Mouse (Mus musculus) retina, postnatal 7 days (tissue): ENCODE measurements around the gene Arl5a.

Source experiments
- DNase-seq: peaks from one replicate; pipeline ENCODE4 v3.0.0-alpha.2; 2012; ENCODE audit warnings: low read depth, low spot score

The Arl5a gene

DNA sequence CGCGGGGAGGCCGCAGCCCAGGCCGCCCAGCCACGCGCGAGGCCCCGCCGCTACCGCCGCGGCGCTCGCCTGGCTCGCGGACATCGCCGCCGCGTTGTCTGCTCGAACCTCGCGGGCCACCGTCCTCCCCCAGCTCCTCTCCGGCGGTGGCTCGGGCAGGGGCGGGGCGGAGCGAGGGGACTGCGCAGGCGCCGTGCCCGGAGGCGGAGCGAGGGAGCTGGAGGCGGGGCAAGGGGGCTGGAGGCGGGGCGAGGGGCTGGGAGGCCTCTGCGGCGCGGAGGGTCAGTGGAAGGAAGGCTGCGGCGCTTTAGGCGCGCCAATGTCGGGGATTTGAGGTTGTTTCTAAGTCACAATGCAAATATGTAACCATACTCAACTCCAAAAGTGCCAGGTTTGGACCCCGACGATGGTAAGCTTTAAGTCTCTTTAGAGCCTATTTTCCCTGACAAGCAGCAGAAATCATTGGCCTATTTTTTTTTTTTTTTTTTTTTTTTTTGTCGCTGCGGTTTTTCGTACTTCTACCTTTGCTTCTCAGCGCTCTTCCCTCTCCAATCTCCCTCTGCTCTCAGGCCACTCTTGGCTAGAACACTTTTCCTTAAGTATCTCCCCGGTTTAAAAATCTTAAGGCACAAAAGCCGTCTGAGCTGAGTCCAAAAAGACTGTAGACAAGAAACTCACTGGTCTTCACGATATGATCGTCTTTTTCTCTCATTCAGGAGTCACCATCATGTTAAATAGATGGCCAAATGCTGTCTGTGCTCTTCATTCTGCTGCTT, at the start of gene Arl5a:
Gene Arl5a, minus strand, starts transcription at position 155 of the 776 bp plus-strand sequence.
- DNase-seq: peak; percentile 89

DNA sequence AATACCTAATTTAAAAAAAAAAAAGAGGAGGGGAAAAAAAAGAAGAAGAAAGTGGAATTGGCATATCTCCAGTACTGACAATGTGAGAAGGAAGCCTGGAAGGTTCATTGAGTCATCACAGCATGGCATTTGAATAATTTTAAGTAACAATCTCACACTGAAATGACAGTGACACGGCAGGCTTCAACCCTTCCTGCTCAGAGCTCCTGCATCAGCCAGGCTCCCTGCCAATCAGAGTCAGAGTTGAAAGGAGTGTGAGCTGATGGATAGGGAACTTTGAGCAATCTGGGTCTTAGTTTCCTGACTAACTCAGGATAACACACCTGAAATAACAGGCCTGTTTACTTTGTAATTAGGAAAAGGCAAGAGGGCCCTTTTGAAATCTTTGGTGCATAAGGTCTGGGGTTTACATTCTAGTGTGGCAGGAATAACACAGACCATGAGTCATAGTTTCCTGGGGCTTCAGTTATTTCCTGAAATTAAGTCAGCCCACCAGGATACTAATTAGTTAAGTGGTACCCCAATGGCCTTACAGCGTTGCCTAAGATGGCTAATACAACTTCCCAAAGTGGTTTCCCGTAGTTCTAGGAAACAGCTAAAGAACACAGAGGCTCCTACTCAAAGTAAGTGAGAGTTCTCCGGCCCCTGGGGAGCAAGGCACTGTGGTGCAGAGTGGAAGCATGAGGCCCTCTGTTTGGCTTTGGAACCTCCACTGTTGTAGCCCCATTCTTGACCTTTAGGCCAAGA, 47.0 kb upstream of the Arl5a start:
- no peak for DNase-seq

DNA sequence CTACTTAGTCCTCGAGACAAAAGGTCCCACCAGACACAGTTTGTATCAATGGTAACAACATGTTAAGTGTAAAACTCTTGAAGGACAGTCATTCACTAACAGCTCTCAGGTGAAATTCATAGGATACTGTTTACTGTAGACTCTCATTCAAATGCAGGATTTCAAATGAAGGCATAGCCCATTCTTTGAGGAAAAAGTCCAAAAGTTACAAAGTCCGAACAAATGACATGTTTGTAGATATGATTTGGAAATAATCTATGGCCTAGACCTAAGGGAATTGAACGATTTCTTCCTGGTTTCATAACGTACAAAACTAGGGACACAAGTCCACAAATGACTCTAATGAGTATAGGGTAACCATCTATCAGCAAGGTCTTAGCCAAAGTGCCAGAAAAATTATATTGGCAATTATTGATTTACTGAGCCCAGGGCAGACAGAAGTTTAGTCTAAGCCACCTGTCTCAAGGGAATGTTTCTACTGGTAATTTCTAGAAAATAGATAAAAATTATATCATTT, 45.4 kb upstream of the Arl5a start:
- no peak for DNase-seq

DNA sequence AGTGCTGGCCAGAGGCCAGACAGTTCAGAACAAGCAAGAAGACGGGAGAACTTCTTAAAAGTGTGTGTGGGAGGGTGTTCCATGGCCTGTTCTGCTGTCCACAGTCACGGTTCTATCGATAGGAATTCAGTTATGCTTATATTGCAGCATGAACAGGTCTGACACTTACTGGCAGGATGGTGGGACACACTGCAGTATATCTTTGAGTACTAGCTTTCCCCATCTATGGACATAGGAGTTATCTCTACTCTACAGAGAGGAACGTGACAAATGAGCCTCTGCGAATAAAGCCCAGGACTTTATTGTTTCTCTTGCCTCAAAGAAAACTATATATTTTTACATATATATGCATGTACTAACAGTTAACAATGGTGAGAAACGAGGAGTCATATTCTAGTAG, 42.9 kb upstream of the Arl5a start:
- DNase-seq: no peak

DNA sequence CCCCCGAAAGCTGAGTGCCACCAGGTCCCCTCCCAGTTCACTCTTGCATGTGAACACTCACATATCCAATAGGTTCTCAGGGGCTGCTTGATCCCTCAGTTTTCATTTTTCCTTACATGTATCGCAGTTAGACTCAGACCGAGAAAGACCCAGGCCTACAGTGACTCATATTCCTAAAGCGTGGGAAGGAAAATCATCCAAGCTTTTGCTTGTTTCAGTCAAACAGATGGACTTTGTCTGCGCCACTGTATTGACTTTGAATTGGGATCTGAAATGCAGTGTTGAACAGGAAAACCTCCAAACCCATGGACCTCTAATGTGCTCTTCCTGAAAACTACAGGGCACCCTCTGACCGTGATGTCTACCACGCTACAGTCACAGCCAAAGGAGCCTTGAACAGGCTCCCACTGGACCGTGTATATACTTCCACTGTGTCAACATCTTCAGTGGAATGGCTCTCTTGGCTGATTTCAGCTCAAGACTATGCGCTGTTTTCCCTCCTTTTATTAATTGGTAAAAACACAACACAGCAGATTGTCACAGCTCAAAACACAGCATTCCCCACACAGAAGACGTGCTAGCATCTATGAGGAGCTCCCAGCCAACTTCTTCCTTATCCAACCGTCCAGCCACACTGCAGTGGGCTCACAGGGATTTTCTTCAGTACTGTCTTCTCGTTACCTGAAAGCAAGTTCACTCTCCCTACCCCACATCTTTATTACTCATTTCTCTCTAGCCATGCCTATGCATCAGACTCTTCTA, 36.7 kb upstream of the Arl5a start:
- DNase-seq: no peak

DNA sequence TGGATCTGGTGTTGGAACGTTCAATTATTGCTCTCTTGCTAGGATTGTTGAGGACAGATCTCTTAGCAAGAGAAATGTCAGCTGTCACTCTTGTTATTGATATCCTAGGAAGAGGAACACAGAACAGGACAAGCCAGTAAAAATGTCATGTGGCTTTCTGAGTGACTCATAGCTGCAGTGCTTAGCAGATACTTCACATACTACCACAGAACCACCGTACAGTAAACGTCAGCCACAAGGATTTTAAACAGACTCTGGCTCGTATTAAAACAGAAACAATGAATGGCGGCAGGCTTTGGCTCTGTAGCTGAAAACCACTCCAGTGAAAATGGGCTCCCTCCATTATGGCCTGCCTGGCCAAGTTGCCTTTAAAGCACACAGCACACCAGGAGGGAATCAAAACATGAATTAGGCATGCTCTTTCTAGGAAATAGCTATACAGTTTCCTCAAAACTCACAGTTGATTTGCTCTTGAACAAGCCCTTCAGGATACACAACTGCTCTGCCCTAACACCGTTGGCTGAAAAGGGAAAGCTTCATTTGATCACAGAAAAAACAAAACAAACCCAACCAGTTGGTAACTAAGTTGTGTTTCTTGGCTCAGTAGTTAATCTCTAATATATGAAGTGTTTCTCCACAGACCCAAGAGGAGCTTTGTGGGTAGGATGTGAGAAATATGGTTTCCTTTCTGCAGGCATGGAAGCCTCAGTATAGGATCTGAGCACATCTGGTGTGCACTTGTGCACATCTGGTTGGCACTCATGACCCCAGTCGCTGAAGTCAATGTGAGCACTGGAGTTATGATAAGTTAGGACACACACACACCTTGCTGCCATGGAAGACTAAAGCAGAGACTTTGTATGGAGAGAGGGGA, 31.1 kb upstream of the Arl5a start:
- DNase-seq: no peak

DNA sequence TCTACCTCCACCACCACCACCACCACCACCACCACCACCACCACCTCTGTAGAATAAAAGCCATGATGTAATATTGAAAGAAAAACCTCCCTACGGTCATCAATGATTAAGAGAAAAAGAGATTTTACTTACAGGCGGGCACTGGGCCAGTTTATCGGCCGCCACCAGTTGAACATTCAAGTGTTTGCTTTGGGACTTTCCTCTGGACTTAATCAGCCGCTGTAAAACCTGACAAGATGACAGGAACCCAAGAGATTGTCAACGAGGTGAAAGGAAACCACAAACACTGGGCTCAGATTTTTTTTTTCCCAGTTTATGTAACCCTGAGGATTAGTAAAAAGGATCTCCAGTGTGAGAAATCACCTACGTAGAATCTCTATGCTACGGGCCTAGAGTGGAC, 25.1 kb upstream of the Arl5a start:
- DNase-seq: no peak

DNA sequence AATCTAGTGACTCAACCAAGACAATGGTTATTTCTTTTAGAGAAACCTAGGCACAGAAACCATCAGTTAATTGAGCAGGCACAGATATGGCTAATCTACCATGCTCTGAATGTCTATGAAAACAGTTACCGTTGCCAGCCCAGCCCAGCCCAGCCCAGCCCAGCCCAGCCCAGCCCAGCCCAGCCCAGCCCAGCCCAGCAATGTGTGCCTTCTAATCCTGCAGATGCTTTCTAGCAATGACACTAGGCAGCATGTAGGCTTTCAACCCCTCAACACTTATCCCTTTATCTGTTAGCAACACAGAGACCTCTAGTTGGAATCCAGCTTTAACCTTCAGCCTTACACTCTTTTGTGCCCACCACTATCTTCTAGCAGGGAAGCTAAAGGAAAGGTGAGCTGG, 24.2 kb upstream of the Arl5a start:
- DNase-seq: no peak

DNA sequence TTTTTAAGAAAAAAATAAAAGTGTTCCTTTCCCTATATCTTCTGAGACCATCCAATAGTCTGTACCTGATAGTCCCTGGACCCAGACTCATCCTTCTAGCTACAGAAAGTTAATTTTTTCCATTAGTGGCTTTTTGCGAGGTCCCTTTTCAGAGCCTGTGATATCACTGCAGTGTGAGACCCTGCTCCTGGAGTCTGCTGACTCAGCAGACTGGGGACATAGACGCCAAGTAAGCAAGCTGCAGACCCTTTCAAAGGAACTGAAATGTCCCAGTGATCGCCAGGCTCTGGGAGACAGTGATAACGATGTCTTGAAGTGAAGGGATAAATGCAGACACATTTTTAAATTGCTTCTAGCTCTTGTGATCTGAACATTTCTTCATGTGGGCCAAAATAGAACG, 21.9 kb upstream of the Arl5a start:
- DNase-seq: no peak

DNA sequence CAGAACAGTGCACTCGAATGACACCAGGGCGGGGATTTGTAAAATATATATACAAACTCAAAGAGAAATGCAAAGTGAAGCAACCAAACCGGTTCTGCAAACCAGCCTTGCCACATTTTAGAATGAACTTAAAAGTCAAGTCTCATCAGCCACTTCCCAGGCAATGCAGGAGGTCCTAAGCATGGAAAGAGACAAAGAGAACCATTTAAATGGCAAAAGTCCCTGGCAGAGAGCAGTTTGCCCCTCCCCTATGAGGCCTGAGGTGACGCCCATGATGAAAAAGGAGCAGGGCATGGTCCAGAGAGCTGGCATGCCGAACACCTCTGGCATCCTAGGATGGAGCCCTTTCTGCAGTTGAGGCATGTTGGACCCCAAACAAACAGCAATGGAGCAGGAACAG, 17.4 kb upstream of the Arl5a start:
- no peak for DNase-seq

DNA sequence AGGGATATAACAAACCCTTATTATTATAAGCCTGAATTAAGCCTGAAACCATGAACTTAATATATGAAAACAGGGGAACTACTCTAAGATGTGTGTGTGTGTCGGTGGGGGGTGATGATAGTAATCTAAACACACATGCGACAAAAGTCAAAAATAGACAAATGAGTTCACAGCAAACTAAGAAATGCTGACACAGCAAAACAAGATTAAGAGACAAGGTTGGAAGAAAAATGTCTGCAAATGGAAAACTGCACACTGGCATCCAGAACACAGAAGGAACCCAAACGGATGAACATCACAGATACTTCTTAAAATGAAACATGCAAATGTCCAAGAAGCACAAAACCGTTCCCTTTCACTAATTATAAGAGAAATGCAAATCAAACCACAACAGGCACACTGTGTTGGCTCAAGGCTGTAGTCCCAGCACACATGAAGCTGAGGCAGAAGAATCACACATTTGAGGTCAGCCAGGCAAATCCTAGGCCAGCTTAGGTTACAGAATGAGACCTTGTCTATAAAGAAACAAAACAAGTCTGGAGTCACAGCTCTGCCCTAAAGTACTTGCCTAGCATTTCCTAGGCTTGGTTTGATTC, 15.8 kb upstream of the Arl5a start:
- no peak for DNase-seq

DNA sequence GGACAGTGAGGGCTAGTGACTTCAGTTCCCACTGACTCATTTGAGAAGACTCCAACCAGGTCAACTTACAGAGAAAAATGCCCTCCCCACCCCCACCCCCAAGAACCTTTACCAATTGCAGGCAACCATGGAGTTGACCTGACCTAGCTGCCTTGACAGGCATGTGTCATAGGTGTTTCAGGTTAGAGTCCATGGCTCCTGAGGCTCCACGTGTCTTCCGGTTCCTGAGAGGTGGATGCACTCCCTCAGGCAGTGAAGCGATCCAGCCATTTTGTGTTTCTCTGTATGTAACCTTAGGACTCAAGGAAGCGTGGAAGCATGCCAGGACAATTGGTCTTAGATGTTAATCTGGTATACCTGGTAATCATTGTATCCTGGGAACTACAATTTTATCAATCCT, 13.7 kb upstream of the Arl5a start:
- no peak for DNase-seq

DNA sequence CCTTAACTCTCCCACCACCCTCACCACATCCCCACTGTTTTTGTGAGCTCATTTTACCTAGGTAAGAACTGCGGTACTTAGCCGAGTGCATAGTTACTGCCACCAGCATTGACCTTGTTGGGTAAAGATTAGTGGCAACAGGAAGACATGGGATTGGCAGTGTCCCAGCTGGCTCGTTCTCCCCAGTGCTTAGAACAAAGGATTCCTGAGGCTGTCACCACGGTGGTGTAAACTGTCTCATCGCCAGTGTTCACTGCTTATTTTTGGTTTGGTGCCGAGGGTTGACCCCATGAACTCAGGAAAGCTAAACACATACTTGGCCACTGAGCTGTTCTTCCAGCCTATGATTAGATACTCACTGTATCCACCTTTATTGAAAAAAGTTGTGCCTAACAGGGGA, 13.3 kb upstream of the Arl5a start:
- no peak for DNase-seq

DNA sequence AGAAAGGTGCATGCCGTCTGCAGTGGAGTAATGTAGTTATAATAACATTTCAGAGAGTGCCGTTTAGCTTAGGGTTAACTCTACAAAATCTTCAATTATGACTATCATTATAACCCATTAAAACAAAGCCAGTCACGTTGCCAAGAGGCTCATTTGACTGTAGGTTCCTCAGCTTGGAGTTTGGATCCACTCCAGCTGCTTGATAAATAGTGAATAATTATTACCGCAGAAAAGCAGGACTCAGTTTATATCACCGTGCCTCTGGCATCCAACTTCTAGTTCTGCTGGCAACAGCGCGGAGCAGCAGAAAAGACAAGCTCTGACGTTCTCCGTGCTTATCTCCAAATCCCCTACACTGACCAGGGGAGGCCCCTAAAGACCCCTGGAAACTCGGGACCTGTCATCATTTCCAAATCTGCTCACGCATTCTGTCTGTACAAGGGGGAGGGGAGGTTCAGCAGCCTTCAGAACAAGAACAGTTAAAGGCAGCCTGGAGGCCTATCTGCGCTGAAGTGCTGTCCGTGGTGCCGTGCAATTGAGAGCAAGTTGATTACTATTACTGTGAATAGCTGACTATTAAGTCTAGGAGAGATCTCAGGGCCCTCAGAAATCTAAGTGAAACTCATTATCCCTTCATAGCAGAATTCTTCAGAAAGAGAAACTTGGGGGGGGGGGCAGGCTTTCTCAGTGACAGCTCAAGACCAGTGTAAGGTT, 11.4 kb upstream of the Arl5a start:
- no peak for DNase-seq

DNA sequence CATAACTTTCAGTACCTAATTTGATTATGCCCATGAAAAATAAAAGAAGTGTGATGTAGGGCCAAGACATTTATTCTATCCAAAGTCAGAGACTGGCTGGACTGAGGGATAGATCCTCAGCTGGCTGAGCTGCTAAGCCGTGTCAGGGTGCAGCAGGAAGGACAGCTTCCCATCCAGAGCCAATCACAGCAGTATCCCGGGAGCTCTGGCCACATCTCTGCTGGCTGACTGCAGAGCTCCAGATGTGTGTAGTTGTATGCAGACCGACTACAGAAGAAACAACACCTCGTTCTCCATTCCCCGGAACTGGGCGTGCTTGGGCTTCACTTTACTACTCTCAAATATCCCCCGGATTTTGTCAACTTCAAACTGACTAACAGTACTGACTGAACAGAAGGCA, 8.7 kb upstream of the Arl5a start:
- DNase-seq: no peak

DNA sequence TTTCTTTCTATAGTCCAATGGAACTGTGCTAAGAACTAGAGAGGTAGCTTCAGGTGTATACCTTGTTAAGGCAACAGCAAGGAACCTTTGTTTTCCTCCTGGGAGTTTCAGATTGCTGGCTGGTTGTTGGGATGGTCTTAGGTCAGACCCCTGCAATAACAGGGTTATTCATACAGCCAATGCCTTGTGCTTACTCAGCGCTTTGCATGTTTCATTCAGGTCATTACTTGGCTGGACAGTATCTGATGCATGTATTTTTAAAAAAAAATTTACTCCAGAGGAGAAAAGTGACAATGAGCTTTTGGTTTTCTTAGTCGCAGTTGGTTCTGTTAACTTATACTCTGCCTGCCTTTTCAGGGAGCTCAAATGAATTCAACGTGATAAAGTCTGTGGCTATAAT, 2.7 kb upstream of the Arl5a start:
- no peak for DNase-seq

DNA sequence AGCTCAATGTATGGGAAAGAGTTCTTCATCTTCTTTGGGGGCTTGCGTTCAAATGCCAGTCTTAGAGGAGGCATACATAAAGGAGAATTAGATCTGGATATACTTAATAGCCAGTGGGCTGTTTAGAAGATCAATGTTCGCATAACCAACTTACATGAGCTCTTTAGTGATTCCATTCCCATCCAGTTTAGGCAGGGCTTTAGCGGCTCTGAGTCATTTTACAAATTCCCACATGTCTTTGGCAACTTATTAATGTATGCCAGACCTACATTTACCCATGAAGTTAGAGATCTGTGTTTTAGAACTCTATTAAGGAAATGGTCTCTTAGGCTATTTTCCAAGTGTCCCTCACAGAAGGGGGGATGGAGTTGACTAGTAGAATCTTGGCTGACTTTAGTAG, 1.3 kb upstream of the Arl5a start:
- DNase-seq: no peak

DNA sequence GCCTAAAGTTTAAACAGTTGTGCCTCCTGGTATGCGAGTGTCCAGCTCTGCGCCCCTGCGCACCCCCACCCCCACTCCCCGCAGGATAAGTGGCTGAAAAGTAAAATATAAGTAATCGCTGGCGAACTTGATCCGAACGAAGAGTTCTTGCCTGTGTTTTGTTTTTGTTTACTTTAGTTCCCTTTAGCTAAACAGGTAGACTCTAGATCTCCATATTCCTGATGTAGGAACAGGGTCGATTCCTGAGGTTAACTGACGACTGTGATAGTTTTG, 758 bp upstream of the Arl5a start:
- DNase-seq: no peak

DNA sequence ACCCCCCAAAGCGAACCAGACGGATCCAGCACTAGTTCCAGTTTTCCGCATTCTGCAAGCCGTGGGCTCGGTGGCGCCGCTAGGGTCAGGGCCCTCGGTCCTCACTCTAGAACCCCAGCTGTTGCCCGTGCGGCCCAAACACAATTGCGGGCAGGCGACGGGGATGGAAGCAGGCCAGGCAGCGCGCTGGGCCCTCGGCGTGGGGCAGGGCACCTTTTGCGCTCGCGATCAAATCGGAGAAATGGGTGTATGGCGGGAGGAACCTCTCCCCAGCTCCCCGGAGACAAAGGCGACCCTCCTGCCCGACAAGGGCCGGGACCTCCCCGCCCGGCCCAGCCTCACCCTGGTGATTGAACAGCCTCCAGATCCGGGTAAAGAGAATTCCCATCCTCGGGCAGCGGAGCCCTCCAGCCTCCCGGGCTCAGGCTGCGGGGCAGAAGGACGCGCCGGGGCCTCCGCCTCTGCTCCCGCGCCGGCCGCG, 413 bp downstream of the Arl5a start:
- peak; percentile 16 for DNase-seq

DNA sequence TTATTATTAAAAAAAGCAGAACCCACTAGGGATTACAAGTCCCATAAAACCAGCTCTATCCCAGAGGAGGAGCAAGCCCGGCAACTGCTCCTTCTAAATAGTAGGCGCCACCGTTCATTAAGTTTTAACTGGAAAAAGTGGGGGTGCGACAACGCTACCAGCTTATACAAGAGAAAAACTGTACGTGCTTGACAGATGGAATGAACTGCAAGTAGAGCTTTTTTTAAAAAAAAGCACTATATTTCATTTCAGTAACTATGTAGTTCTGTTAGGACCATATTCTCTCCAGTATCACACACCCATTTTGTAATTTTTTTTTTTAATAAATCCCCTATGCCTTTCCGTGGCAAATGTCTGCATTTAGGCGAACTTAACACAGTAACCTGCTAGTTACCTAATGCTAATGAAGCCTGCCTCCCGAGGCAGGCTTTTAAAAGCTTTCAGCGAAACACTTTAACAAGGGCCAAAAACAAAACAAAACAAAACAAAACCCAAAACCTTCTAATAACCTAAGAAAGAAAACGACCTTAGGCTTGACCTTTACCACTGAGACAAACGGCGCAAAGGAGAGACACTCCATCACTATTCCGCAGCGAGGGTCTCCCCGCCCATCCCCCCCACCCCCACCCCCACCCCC, 972 bp downstream of the Arl5a start:
- DNase-seq: no peak
